Mouse (Mus musculus): ENCODE measurements around the gene Sh2b3. TPM values are rescaled to one million over a fixed set of nuclear protein-coding genes. Genes with fewer than 3 reads are reported as not detected.
A peak's percentile ranks its signal among the peaks of the same experiment; 100 is the strongest.

Sh2b3 gene
- polyA plus RNA-seq, 1 experiment from 2014 or later, result 9.0 TPM

- H3K27ac ChIP-seq (replicated peaks), result no peak overlapping the region
- WGBS, result 84% methylated on average over 6 of the region's 6 CpGs
- no peak overlapping the region for H3K4me2 ChIP-seq (replicated peaks)
- peaks cover 49% of the 10 kb centered on the region for H3K4me1 ChIP-seq
- no peaks in the 10 kb centered on the region for H3K9me3 ChIP-seq
- no peak for ATAC-seq (ENCODE audit: low FRiP score, low read depth)
- peaks cover 61% of the 10 kb centered on the region for H3K27me3 ChIP-seq
- H3K4me3 ChIP-seq, result no peak overlapping the region
- no peaks in the 10 kb centered on the region for H3K36me3 ChIP-seq
- H3K9ac ChIP-seq (replicated peaks), result no peak overlapping the region
Measured at GRCm38 (mm10) chr5:121832376-121833155, 4.9 kb downstream of the Sh2b3 start.

- no peak for ATAC-seq (ENCODE audit: low FRiP score, low read depth)
Measured at GRCm38 (mm10) chr5:121831002-121831601, 6.3 kb downstream of the Sh2b3 start.

GRCm38 (mm10) chr5:121828491-121829432 lies 8.7 kb downstream of the Sh2b3 start:
- 0 out of 2 replicates have a peak, but pooled peaks cover 3% of the 10 kb centered on the region for H3K36me3 ChIP-seq
- ATAC-seq (ENCODE audit: low FRiP score, low read depth), result no peak; the same call in 1 of the 2 replicates
- H3K9me3 ChIP-seq, result no peaks in the 10 kb centered on the region
- H3K4me2 ChIP-seq (replicated peaks), result peak overlapping the region; percentile 88
- peak overlapping the region; percentile 45 for H3K4me3 ChIP-seq
- H3K4me1 ChIP-seq, result peaks cover 26% of the 10 kb centered on the region
- peak overlapping the region; percentile 37 for H3K9ac ChIP-seq (replicated peaks)
- peaks cover 49% of the 10 kb centered on the region for H3K27me3 ChIP-seq
- WGBS, result 4% methylated on average over 71 of the region's 82 CpGs
- no peak overlapping the region for H3K27ac ChIP-seq (replicated peaks)

More at GRCm38 (mm10) chr5:121831002-121831601, 6.3 kb downstream of the Sh2b3 start:
- Histone ChIP-seq H3K4me2 (replicated peaks) (no peak overlapping the region), H3K4me1 (peaks cover 41% of the 10 kb centered on the region), H3K9me3 (no peaks in the 10 kb centered on the region), H3K4me3 (no peak overlapping the region), H3K9ac (replicated peaks) (no peak overlapping the region), H3K36me3 (0 out of 2 replicates have a peak, but pooled peaks cover 3% of the 10 kb centered on the region), H3K27me3 (peaks cover 65% of the 10 kb centered on the region), H3K27ac (replicated peaks) (no peak overlapping the region)
- WGBS, result 94% methylated on average over 6 of the region's 6 CpGs

GRCm38 (mm10) chr5:121827876-121828275 lies 9.6 kb downstream of the Sh2b3 start:
- H3K4me3 ChIP-seq, result no peak overlapping the region
- H3K4me1 ChIP-seq, result peaks cover 18% of the 10 kb centered on the region
- H3K4me2 ChIP-seq (replicated peaks), result peak overlapping the region; percentile 88
- 81% methylated on average over 4 of the region's 4 CpGs for WGBS
- no peak overlapping the region for H3K9ac ChIP-seq (replicated peaks)
- H3K9me3 ChIP-seq, result no peaks in the 10 kb centered on the region
- H3K27me3 ChIP-seq, result peaks cover 49% of the 10 kb centered on the region
- ATAC-seq (ENCODE audit: low FRiP score, low read depth), result no peak
- 0 out of 2 replicates have a peak, but pooled peaks cover 3% of the 10 kb centered on the region for H3K36me3 ChIP-seq
- H3K27ac ChIP-seq (replicated peaks), result no peak overlapping the region

- Histone ChIP-seq H3K4me1 (peaks cover 14% of the 10 kb centered on the region), H3K9ac (replicated peaks) (no peak overlapping the region), H3K27ac (replicated peaks) (no peak overlapping the region), H3K4me2 (replicated peaks) (no peak overlapping the region), H3K4me3 (no peak overlapping the region), H3K36me3 (peaks cover 7% of the 10 kb centered on the region; the same call in 1 of the 2 replicates), H3K27me3 (peaks cover 42% of the 10 kb centered on the region), H3K9me3 (no peaks in the 10 kb centered on the region)
- ATAC-seq (ENCODE audit: low FRiP score, low read depth), result no peak
- WGBS, result 94% methylated on average over 3 of the region's 3 CpGs
Measured at GRCm38 (mm10) chr5:121825606-121826005, 11.8 kb downstream of the Sh2b3 start.

GRCm38 (mm10) chr5:121824121-121824520 lies 13.3 kb downstream of the Sh2b3 start:
- H3K4me2 ChIP-seq (replicated peaks), result no peak overlapping the region
- ATAC-seq (ENCODE audit: low FRiP score, low read depth), result no peak
- 64% methylated on average over 4 of the region's 4 CpGs for WGBS
- no peak overlapping the region for H3K9ac ChIP-seq (replicated peaks)
- H3K9me3 ChIP-seq, result no peaks in the 10 kb centered on the region
- peaks cover 20% of the 10 kb centered on the region for H3K36me3 ChIP-seq
- 0 out of 2 replicates have a peak overlapping the region, but pooled peaks have one; percentile 0 for H3K27ac ChIP-seq (replicated peaks)
- no peak overlapping the region for H3K4me3 ChIP-seq
- H3K4me1 ChIP-seq, result peaks cover 10% of the 10 kb centered on the region
- peaks cover 28% of the 10 kb centered on the region for H3K27me3 ChIP-seq

GRCm38 (mm10) chr5:121823668-121824067 lies 13.8 kb downstream of the Sh2b3 start:
- Histone ChIP-seq H3K36me3 (peaks cover 25% of the 10 kb centered on the region), H3K4me2 (replicated peaks) (no peak overlapping the region), H3K9ac (replicated peaks) (no peak overlapping the region), H3K9me3 (no peaks in the 10 kb centered on the region), H3K4me1 (peaks cover 6% of the 10 kb centered on the region), H3K27ac (replicated peaks) (no peak overlapping the region), H3K4me3 (no peak overlapping the region), H3K27me3 (peaks cover 24% of the 10 kb centered on the region)
- WGBS, result 94% methylated on average over 1 of the region's 1 CpGs
- ATAC-seq (ENCODE audit: low FRiP score, low read depth), result no peak

- Histone ChIP-seq H3K4me3 (no peak overlapping the region), H3K27ac (replicated peaks) (no peak overlapping the region; the same call in 1 of the 2 replicates), H3K9ac (replicated peaks) (no peak overlapping the region), H3K4me1 (no peaks in the 10 kb centered on the region), H3K27me3 (peaks cover 17% of the 10 kb centered on the region), H3K4me2 (replicated peaks) (no peak overlapping the region), H3K36me3 (peaks cover 32% of the 10 kb centered on the region), H3K9me3 (no peaks in the 10 kb centered on the region)
- ATAC-seq (ENCODE audit: low FRiP score, low read depth), result no peak
- WGBS, result 84% methylated on average over 7 of the region's 7 CpGs
Measured at GRCm38 (mm10) chr5:121822786-121823505, 14.5 kb downstream of the Sh2b3 start.

GRCm38 (mm10) chr5:121821552-121821951 lies 15.9 kb downstream of the Sh2b3 start:
- 87% methylated on average over 5 of the region's 5 CpGs for WGBS
- Histone ChIP-seq H3K4me1 (no peaks in the 10 kb centered on the region), H3K27me3 (0 out of 2 replicates have a peak, but pooled peaks cover 3% of the 10 kb centered on the region), H3K27ac (replicated peaks) (no peak overlapping the region), H3K4me2 (replicated peaks) (no peak overlapping the region), H3K9me3 (no peaks in the 10 kb centered on the region), H3K36me3 (peaks cover 43% of the 10 kb centered on the region), H3K9ac (replicated peaks) (no peak overlapping the region), H3K4me3 (no peak overlapping the region)
- no peak for ATAC-seq (ENCODE audit: low FRiP score, low read depth)

GRCm38 (mm10) chr5:121821116-121821515 lies 16.3 kb downstream of the Sh2b3 start:
- Histone ChIP-seq H3K27me3 (no peaks in the 10 kb centered on the region), H3K36me3 (peaks cover 47% of the 10 kb centered on the region), H3K4me3 (no peak overlapping the region), H3K9ac (replicated peaks) (no peak overlapping the region), H3K27ac (replicated peaks) (no peak overlapping the region), H3K9me3 (no peaks in the 10 kb centered on the region), H3K4me2 (replicated peaks) (no peak overlapping the region), H3K4me1 (no peaks in the 10 kb centered on the region)
- 91% methylated on average over 5 of the region's 5 CpGs for WGBS
- ATAC-seq (ENCODE audit: low FRiP score, low read depth), result no peak

- Histone ChIP-seq H3K9me3 (no peaks in the 10 kb centered on the region), H3K27ac (replicated peaks) (no peak overlapping the region), H3K4me3 (no peak overlapping the region), H3K4me2 (replicated peaks) (no peak overlapping the region), H3K36me3 (peaks cover 52% of the 10 kb centered on the region), H3K4me1 (no peaks in the 10 kb centered on the region), H3K27me3 (no peaks in the 10 kb centered on the region), H3K9ac (replicated peaks) (no peak overlapping the region)
- no peak for ATAC-seq (ENCODE audit: low FRiP score, low read depth)
- 93% methylated on average over 3 of the region's 3 CpGs for WGBS
Measured at GRCm38 (mm10) chr5:121820657-121821056, 16.8 kb downstream of the Sh2b3 start.
